Comparison of ENCODE assay signal across 22 mouse cellular contexts in genomic region chr14:32520400-32520926, GRCm38 (mm10). TPM values are rescaled to one million over a fixed set of nuclear protein-coding genes. Genes with fewer than 3 reads are reported as not detected.
DNase-seq lines count a peak whose midpoint lies in the region; ATAC-seq and TF ChIP-seq lines count a peak whose summit lies in the region.
"Had no signal": no experiment of that assay in that cellular context is flagged by ENCODE, and none has a peak within 500 bp of the region (broad histone marks: within the 10 kb centered on the region; RNA-seq: fewer than 3 reads in every experiment).

No protein-coding gene starts in this region.

- no peak for TF ChIP-seq POLR2A in kidney, adult 2 months (IDR thresholded peaks at IDR 0.05; ENCODE audit: low read depth, low read length)

- H3K9ac ChIP-seq in kidney, postnatal 0 days (ENCODE audit: low read depth, low read length): no peak overlapping the region
- no peak overlapping the region for H3K9ac ChIP-seq in neural tube, embryonic 15.5 days (replicated peaks)
- H3K9ac ChIP-seq: embryonic facial prominence, embryonic 12.5 days; heart, embryonic 15.5 days; hindbrain, embryonic 14.5 days had no signal

- H3K27me3 ChIP-seq in kidney, adult 2 months (replicated peaks; ENCODE audit: control insufficient read depth, insufficient read depth, low read length): no peaks in the 10 kb centered on the region
- no peaks in the 10 kb centered on the region for H3K27me3 ChIP-seq in kidney, postnatal 0 days (ENCODE audit: insufficient read depth, low read length)
- H3K27me3 ChIP-seq in E14TG2a.4 (ENCODE audit: insufficient read depth, low read length): no peaks in the 10 kb centered on the region
- H3K27me3 ChIP-seq in neural tube, embryonic 15.5 days (replicated peaks): no peaks in the 10 kb centered on the region
- H3K27me3 ChIP-seq: embryonic facial prominence, embryonic 12.5 days; heart, embryonic 15.5 days had no signal

- no peak for TF ChIP-seq CTCF in kidney, adult 2 months (conservative IDR thresholded peaks at IDR 0.05; ENCODE audit: insufficient read depth, insufficient read length, low read depth, low read length)
- no peak for TF ChIP-seq CTCF in kidney, postnatal 0 days (IDR thresholded peaks at IDR 0.05; ENCODE audit: low read depth)
- TF ChIP-seq CTCF in E14TG2a.4 (conservative IDR thresholded peaks at IDR 0.05; ENCODE audit: low read length): no peak

- H3K4me1 ChIP-seq in kidney, adult 2 months (ENCODE audit: control insufficient read depth, insufficient read depth, low read length): peaks cover 5% of the 10 kb centered on the region; the same call in 1 of the 2 replicates
- H3K4me1 ChIP-seq in kidney, postnatal 0 days (replicated peaks; ENCODE audit: insufficient read depth, low read length): 0 out of 2 replicates have a peak, but pooled peaks cover 7% of the 10 kb centered on the region
- H3K4me1 ChIP-seq in E14TG2a.4 (replicated peaks; ENCODE audit: low read depth, low read length): peaks cover 14% of the 10 kb centered on the region
- peaks cover 3% of the 10 kb centered on the region; the same call in 1 of the 2 replicates for H3K4me1 ChIP-seq in neural tube, embryonic 15.5 days
- H3K4me1 ChIP-seq: embryonic facial prominence, embryonic 12.5 days had no signal

- WGBS in kidney, adult 2 months: 45% methylated on average over 7 of the region's 7 CpGs
- 55% methylated on average over 7 of the region's 7 CpGs for WGBS in kidney, postnatal 0 days
- 75% methylated on average over 7 of the region's 7 CpGs for WGBS in neural tube, embryonic 15.5 days

- no peak overlapping the region for H3K4me3 ChIP-seq in kidney, adult 2 months (ENCODE audit: insufficient read depth, low read depth, low read length)
- no peak overlapping the region for H3K4me3 ChIP-seq in kidney, postnatal 0 days (replicated peaks; ENCODE audit: low read depth, low read length)
- peak overlapping the region; percentile 7; the same call in 1 of the 2 replicates for H3K4me3 ChIP-seq in E14TG2a.4 (replicated peaks; ENCODE audit: low read length)
- no peak overlapping the region for H3K4me3 ChIP-seq in neural tube, embryonic 15.5 days (replicated peaks)
- H3K4me3 ChIP-seq: embryonic facial prominence, embryonic 12.5 days; gastrocnemius, adult 2 months; heart, embryonic 15.5 days had no signal

- peak; percentile 34 for DNase-seq in kidney, adult 2 months
- DNase-seq in kidney, adult 11 months: no peak
- DNase-seq in kidney, postnatal 0 days (ENCODE audit: low spot score): no peak
- no peak for DNase-seq in kidney, postnatal 14 days
- DNase-seq in ZHBTc4 (ENCODE audit: low read depth, low spot score): peak; percentile 35
- DNase-seq: adrenal gland, postnatal 10 days; cerebellum, adult 11 months; cerebellum, adult 8-10 months; cerebellum, postnatal 14 days; embryo, embryonic 11 days; gastrocnemius, adult 2 months; gastrocnemius, postnatal 36 days; heart, adult 18-20 months; heart, postnatal 14 days had no signal

- peaks cover 1% of the 10 kb centered on the region; the same call in 1 of the 2 replicates for H3K36me3 ChIP-seq in kidney, adult 2 months (ENCODE audit: control insufficient read depth, insufficient read depth, low read length)
- H3K36me3 ChIP-seq in kidney, postnatal 0 days (ENCODE audit: insufficient read depth, low read length): peaks cover 27% of the 10 kb centered on the region
- peaks cover 77% of the 10 kb centered on the region for H3K36me3 ChIP-seq in E14TG2a.4 (ENCODE audit: insufficient read depth, low read length)
- H3K36me3 ChIP-seq in neural tube, embryonic 15.5 days: peaks cover 55% of the 10 kb centered on the region

- ATAC-seq in kidney, postnatal 0 days (replicated peaks; ENCODE audit: low FRiP score, low read depth): peak; percentile 74
- ATAC-seq in neural tube, embryonic 15.5 days (ENCODE audit: low FRiP score): no peak
- ATAC-seq: forebrain, embryonic 14.5 days had no signal

- H3K27ac ChIP-seq in kidney, adult 2 months (ENCODE audit: insufficient read depth, low read depth, low read length): no peak overlapping the region
- H3K27ac ChIP-seq in kidney, postnatal 0 days: 0 out of 2 replicates have a peak overlapping the region, but pooled peaks have one; percentile 21
- no peak overlapping the region for H3K27ac ChIP-seq in neural tube, embryonic 15.5 days (replicated peaks)
- H3K27ac ChIP-seq: embryonic facial prominence, embryonic 12.5 days; gastrocnemius, adult 2 months; heart, embryonic 15.5 days; hindbrain, embryonic 14.5 days had no signal

- no peaks in the 10 kb centered on the region for H3K9me3 ChIP-seq in kidney, postnatal 0 days (replicated peaks; ENCODE audit: low read length)
- no peaks in the 10 kb centered on the region for H3K9me3 ChIP-seq in E14TG2a.4 (ENCODE audit: low read length)
- no peaks in the 10 kb centered on the region for H3K9me3 ChIP-seq in neural tube, embryonic 15.5 days (replicated peaks)
- H3K9me3 ChIP-seq: embryonic facial prominence, embryonic 12.5 days; G1E; heart, embryonic 15.5 days had no signal

- H3K4me2 ChIP-seq in kidney, postnatal 0 days (ENCODE audit: low read length): no peak overlapping the region
- no peak overlapping the region for H3K4me2 ChIP-seq in neural tube, embryonic 15.5 days
- H3K4me2 ChIP-seq: embryonic facial prominence, embryonic 12.5 days; heart, embryonic 11.5 days; heart, embryonic 15.5 days; hindbrain, embryonic 14.5 days had no signal

RNA-seq across cellular contexts. Expression of gene Ercc6, which starts 7.1 kb away (rescaled TPM):
- polyA plus RNA-seq in kidney, adult 2 months (2012; rRNA removed): 3.4 and 4.0 TPM in 2 replicates
- polyA plus RNA-seq in kidney, postnatal 0 days (2015; fragmentation: Nextera tagmentation; extraction: Ambion mirVana): 12.7 and 17.1 TPM in 2 replicates
- polyA plus RNA-seq in neural tube, embryonic 15.5 days (2015; fragmentation: Nextera tagmentation; extraction: Ambion mirVana): 20.4 and 20.8 TPM in 2 replicates

RNA-seq across cellular contexts. Expression of gene Chat, which starts 54.7 kb away (rescaled TPM):
- not detected in 2 replicates for polyA plus RNA-seq in kidney, adult 2 months (2012; rRNA removed)
- polyA plus RNA-seq in kidney, postnatal 0 days (2015; fragmentation: Nextera tagmentation; extraction: Ambion mirVana): 0.10 TPM in 1 of 2 replicates, not detected in the other
- 4.8 and 5.7 TPM in 2 replicates for polyA plus RNA-seq in neural tube, embryonic 15.5 days (2015; fragmentation: Nextera tagmentation; extraction: Ambion mirVana)
- polyA plus RNA-seq: embryonic facial prominence, embryonic 12.5 days; forebrain, embryonic 14.5 days; G1E; heart, embryonic 11.5 days; heart, embryonic 15.5 days had no signal

RNA-seq across cellular contexts. Expression of gene Slc18a3, which starts 55.8 kb away (rescaled TPM):
- not detected in 2 replicates for polyA plus RNA-seq in kidney, adult 2 months (2012; rRNA removed)
- not detected in 2 replicates for polyA plus RNA-seq in kidney, postnatal 0 days (2015; fragmentation: Nextera tagmentation; extraction: Ambion mirVana)
- polyA plus RNA-seq in neural tube, embryonic 15.5 days (2015; fragmentation: Nextera tagmentation; extraction: Ambion mirVana): 36.4 and 42.7 TPM in 2 replicates
- polyA plus RNA-seq: G1E; heart, embryonic 11.5 days had no signal

Comparison
In these comparisons a context has a peak if more than half of its experiments do, and no peak if none do; other contexts are left out.
1. DNase-seq: peak in kidney, adult 2 months (single experiment) and ZHBTc4 (single experiment); none in kidney, adult 11 months (single experiment), kidney, postnatal 0 days (single experiment) and kidney, postnatal 14 days (single experiment).
2. RNA of gene Slc18a3, which starts 55.8 kb away (polyA plus RNA-seq): 36.4 to 42.7 TPM in neural tube, embryonic 15.5 days; not detected in kidney, postnatal 0 days and not detected in kidney, adult 2 months; every median in the first group is over 10 times any median in the second.